Mouse (Mus musculus): ENCODE measurements around the gene Herc1.

- no peak for TF ChIP-seq CTCF (IDR thresholded peaks at IDR 0.05; ENCODE audit: borderline replicate concordance, extremely low read depth, insufficient read depth, insufficient read length)
- TF ChIP-seq POLR2A (IDR thresholded peaks at IDR 0.05; ENCODE audit: borderline replicate concordance, extremely low read depth, insufficient read depth, insufficient read length, poor library complexity, severe bottlenecking): no peak
Measured at GRCm38 (mm10) chr9:66515115-66515514, 164.9 kb downstream of the Herc1 start.

Measured in brain, embryonic 14.5 days (tissue).